Mouse (Mus musculus) midbrain, embryonic 12.5 days (tissue): ENCODE results near the gene Stpg1. TPM values are rescaled to one million over a fixed set of nuclear protein-coding genes. Genes with fewer than 3 reads are reported as not detected.

Experiments
- ATAC-seq: fragments of 200-750 bp; cut with Nextera tagmentation; 2 replicates; pipeline ENCODE4 v1.8.0; 2017; ENCODE audit warnings: low read depth, moderate TSS enrichment, moderate library complexity; ENCODE audit not compliant: low FRiP score
- H3K27ac ChIP-seq: fragments of 300-500 bp; sonication (generic); replicated peaks from 2 replicates; pipeline ENCODE4 v1.5.1; 2016; ENCODE audit warnings: mild to moderate bottlenecking
- H3K27me3 ChIP-seq: fragments of 300-500 bp; sonication (generic); 2 replicates; pipeline ENCODE4 v1.6.1; 2016; ENCODE audit warnings: mild to moderate bottlenecking
- H3K36me3 ChIP-seq: fragments of 300-500 bp; sonication (generic); 2 replicates; pipeline ENCODE4 v1.6.1; 2016
- H3K4me1 ChIP-seq: fragments of 300-500 bp; sonication (generic); 2 replicates; pipeline ENCODE4 v1.6.1; 2016
- H3K4me2 ChIP-seq: fragments of 300-500 bp; sonication (generic); replicated peaks from 2 replicates; pipeline ENCODE4 v1.6.1; 2016; ENCODE audit warnings: mild to moderate bottlenecking, moderate library complexity
- H3K4me3 ChIP-seq: fragments of 300-500 bp; sonication (generic); 2 replicates; pipeline ENCODE4 v1.5.1; 2016; ENCODE audit warnings: mild to moderate bottlenecking
- H3K9ac ChIP-seq: fragments of 300-500 bp; sonication (generic); replicated peaks from 2 replicates; pipeline ENCODE4 v1.6.1; 2016; ENCODE audit warnings: mild to moderate bottlenecking, moderate library complexity
- H3K9me3 ChIP-seq: fragments of 300-500 bp; sonication (generic); 2 replicates; pipeline ENCODE4 v1.6.1; 2016; ENCODE audit warnings: mild to moderate bottlenecking
- WGBS: fragments of 180-500 bp; shearing (Covaris S2); methylation state at CpG from one replicate; pipeline ENCODE4 v1.1.7; 2016; 5-methylcytosine and 5-hydroxymethylcytosine counted together
- polyA plus RNA-seq: library from polyadenylated mRNA; unstranded; fragments of >200 nt; fragmentation: Nextera tagmentation; extraction: Ambion mirVana; gene quantifications from 2 replicates; pipeline ENCODE4 v1.2.1, GENCODE M21; 2016

The Stpg1 gene
- polyA plus RNA-seq = 1.2 and 1.7 TPM in 2 replicates

DNA sequence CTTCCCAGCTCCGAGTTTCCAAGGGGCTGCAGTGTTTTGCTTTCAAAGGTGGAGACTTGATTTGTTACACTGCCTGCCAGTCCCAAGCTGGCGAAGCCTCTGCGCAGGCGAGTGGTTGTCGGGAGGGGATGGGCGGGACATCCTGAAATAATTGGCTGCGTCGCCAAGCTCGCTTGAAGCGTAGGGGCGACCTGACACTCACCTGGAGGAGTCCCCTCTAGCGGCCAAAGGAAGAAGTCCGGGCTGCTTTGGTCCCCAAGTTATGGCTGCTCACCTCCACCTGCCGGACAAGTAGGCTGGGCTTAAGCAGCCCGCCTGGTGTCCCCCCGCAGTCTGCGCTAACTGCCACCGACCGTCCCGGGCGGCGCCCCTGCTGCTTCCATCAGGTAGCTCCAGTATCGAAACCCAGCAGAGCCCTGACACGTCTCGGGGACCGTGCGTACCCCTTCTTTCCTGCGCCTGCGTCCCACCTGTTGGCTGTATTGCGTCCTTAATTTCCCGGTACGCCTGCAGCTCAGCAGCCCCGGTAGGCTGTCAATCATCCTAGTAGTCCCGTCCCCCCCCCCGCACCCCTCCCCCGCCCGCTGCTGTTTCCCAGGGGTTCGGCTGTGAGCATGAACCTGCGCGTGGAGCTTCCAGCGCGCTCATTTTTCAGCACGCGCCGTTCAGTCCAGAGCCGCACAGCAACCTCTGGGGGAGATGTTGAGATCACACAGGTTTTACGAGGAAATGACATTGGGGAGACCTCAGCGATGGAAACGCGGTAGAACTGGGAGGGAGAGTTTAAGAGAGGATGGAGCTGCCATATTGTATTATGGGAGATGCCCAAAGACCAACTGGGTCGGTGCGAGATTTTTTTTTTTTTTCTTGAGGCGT, at the start of gene Stpg1, which contains the start of gene Nipal3:
Gene Stpg1 (plus strand): TSS at position 270 of the 876 bp plus-strand sequence.
Gene Nipal3 (minus strand): TSS at position 518 of the 876 bp plus-strand sequence.
- peaks cover 18% of the 10 kb centered on the region for H3K4me1 ChIP-seq
- ATAC-seq = peak; percentile 98
- peak within 1 kb of the TSS; percentile 49 for H3K9ac ChIP-seq
- WGBS = under 1% methylated on average over 53 of the region's 53 CpGs
- H3K27me3 ChIP-seq = peaks cover 13% of the 10 kb centered on the region; the same call in 1 of the 2 replicates
- H3K9me3 ChIP-seq = no peaks in the 10 kb centered on the region
- H3K4me3 ChIP-seq = peak within 1 kb of the TSS; percentile 73
- H3K4me2 ChIP-seq = peak within 1 kb of the TSS; percentile 99
- peaks cover 6% of the 10 kb centered on the region; the same call in 1 of the 2 replicates for H3K36me3 ChIP-seq
- H3K27ac ChIP-seq = no peak within 1 kb of the TSS

DNA sequence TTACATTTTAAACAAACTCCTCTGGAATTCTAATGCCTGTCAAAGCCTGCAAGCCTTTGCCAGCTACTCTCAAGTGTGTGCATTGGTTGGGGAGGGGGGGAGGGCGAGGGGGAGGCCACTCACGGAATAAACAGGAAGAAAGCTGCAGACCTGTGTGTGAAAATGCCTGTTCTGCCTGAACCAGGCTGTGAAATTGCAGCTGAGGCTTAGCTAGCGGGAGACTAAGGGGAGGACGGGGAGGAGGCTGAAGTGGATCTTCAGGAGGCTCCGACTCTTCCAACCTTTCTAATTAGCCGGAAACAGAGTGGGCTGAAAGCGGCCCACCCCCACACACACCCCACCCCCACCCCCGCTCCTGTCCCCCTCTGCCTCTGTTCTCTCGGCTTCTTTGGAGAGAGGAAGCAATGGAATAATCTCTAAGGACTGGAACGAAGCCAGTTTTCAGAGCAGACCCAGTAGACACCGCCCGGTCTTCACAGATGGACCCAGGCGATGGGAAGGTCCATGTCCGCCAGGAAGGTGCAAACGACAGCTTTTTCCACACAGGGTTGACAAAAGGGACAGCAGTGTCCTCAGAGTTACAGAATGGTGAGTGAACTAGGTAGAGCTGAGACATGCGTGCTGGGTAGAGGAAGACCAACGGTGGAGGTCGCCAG, 43.1 kb upstream of the Stpg1 start:
- peaks cover 10% of the 10 kb centered on the region for H3K4me1 ChIP-seq
- WGBS = 56% methylated on average over 18 of the region's 18 CpGs
- H3K4me2 ChIP-seq = peak overlapping the region; percentile 17; the same call in 1 of the 2 replicates
- ATAC-seq = no peak
- H3K9me3 ChIP-seq = no peaks in the 10 kb centered on the region
- H3K27ac ChIP-seq = no peak overlapping the region
- no peak overlapping the region for H3K9ac ChIP-seq
- H3K4me3 ChIP-seq = no peak overlapping the region
- H3K27me3 ChIP-seq = no peaks in the 10 kb centered on the region
- H3K36me3 ChIP-seq = no peaks in the 10 kb centered on the region

- no peak overlapping the region for H3K27ac ChIP-seq
- no peak overlapping the region for H3K4me2 ChIP-seq
- H3K4me3 ChIP-seq = no peak overlapping the region
- no peaks in the 10 kb centered on the region for H3K9me3 ChIP-seq
- WGBS = 79% methylated on average over 6 of the region's 6 CpGs
- H3K27me3 ChIP-seq = no peaks in the 10 kb centered on the region
- no peak overlapping the region for H3K9ac ChIP-seq
- H3K4me1 ChIP-seq = peaks cover 10% of the 10 kb centered on the region
- no peak for ATAC-seq
- H3K36me3 ChIP-seq = no peaks in the 10 kb centered on the region
These were observed 41.4 kb upstream of the Stpg1 start for GRCm38 (mm10) chr4:135453164-135453563.

- Histone ChIP-seq H3K4me1 (peaks cover 10% of the 10 kb centered on the region), H3K4me3 (no peak overlapping the region), H3K27ac (no peak overlapping the region), H3K27me3 (no peaks in the 10 kb centered on the region), H3K36me3 (no peaks in the 10 kb centered on the region), H3K9ac (no peak overlapping the region), H3K4me2 (no peak overlapping the region), H3K9me3 (no peaks in the 10 kb centered on the region)
- ATAC-seq = no peak
- 78% methylated on average over 12 of the region's 12 CpGs for WGBS
These were observed 41.0 kb upstream of the Stpg1 start for GRCm38 (mm10) chr4:135453572-135453971.

GRCm38 (mm10) chr4:135463406-135463805, 31.2 kb upstream of the Stpg1 start:
- WGBS = 92% methylated on average over 11 of the region's 11 CpGs
- no peak overlapping the region for H3K4me3 ChIP-seq

GRCm38 (mm10) chr4:135477851-135478250, 16.7 kb upstream of the Stpg1 start:
- no peaks in the 10 kb centered on the region for H3K27me3 ChIP-seq
- H3K9me3 ChIP-seq = no peaks in the 10 kb centered on the region
- no peaks in the 10 kb centered on the region for H3K36me3 ChIP-seq
- H3K27ac ChIP-seq = no peak overlapping the region
- H3K4me2 ChIP-seq = no peak overlapping the region
- no peak overlapping the region for H3K9ac ChIP-seq
- no peaks in the 10 kb centered on the region for H3K4me1 ChIP-seq
- no peak overlapping the region for H3K4me3 ChIP-seq
- WGBS = 83% methylated on average over 10 of the region's 10 CpGs
- no peak for ATAC-seq

More at GRCm38 (mm10) chr4:135463406-135463805, 31.2 kb upstream of the Stpg1 start:
- H3K27me3 ChIP-seq = no peaks in the 10 kb centered on the region
- ATAC-seq = no peak
- no peaks in the 10 kb centered on the region for H3K9me3 ChIP-seq
- H3K9ac ChIP-seq = no peak overlapping the region
- H3K36me3 ChIP-seq = no peaks in the 10 kb centered on the region
- no peak overlapping the region for H3K4me2 ChIP-seq
- H3K27ac ChIP-seq = no peak overlapping the region
- H3K4me1 ChIP-seq = no peaks in the 10 kb centered on the region

GRCm38 (mm10) chr4:135480370-135480769, 14.2 kb upstream of the Stpg1 start:
- no peaks in the 10 kb centered on the region for H3K9me3 ChIP-seq
- no peak overlapping the region for H3K4me3 ChIP-seq
- H3K4me1 ChIP-seq = no peaks in the 10 kb centered on the region
- 77% methylated on average over 9 of the region's 9 CpGs for WGBS
- H3K36me3 ChIP-seq = no peaks in the 10 kb centered on the region
- H3K27ac ChIP-seq = no peak overlapping the region
- ATAC-seq = no peak
- H3K27me3 ChIP-seq = no peaks in the 10 kb centered on the region
- no peak overlapping the region for H3K9ac ChIP-seq
- H3K4me2 ChIP-seq = no peak overlapping the region

GRCm38 (mm10) chr4:135485086-135485485, 9.5 kb upstream of the Stpg1 start:
- Histone ChIP-seq H3K4me1 (no peaks in the 10 kb centered on the region), H3K27ac (no peak overlapping the region), H3K36me3 (peaks cover 10% of the 10 kb centered on the region; the same call in 1 of the 2 replicates), H3K9ac (no peak overlapping the region), H3K4me3 (no peak overlapping the region), H3K4me2 (no peak overlapping the region), H3K9me3 (no peaks in the 10 kb centered on the region), H3K27me3 (no peaks in the 10 kb centered on the region)
- no peak for ATAC-seq
- WGBS = 83% methylated on average over 10 of the region's 10 CpGs

- no peak for ATAC-seq
- WGBS = 91% methylated on average over 11 of the region's 11 CpGs
These were observed 8.2 kb upstream of the Stpg1 start for GRCm38 (mm10) chr4:135486352-135486751.

GRCm38 (mm10) chr4:135489256-135489655, 5.3 kb upstream of the Stpg1 start:
- peaks cover 12% of the 10 kb centered on the region; the same call in 1 of the 2 replicates for H3K36me3 ChIP-seq
- peaks cover 8% of the 10 kb centered on the region for H3K4me1 ChIP-seq
- no peaks in the 10 kb centered on the region for H3K9me3 ChIP-seq
- H3K27me3 ChIP-seq = 0 out of 2 replicates have a peak, but pooled peaks cover 5% of the 10 kb centered on the region
- no peak overlapping the region for H3K4me3 ChIP-seq
- H3K9ac ChIP-seq = no peak overlapping the region
- H3K27ac ChIP-seq = no peak overlapping the region
- no peak for ATAC-seq
- 83% methylated on average over 7 of the region's 7 CpGs for WGBS
- no peak overlapping the region for H3K4me2 ChIP-seq

More at GRCm38 (mm10) chr4:135486352-135486751, 8.2 kb upstream of the Stpg1 start:
- Histone ChIP-seq H3K27me3 (no peaks in the 10 kb centered on the region), H3K4me3 (no peak overlapping the region), H3K9me3 (no peaks in the 10 kb centered on the region), H3K4me1 (no peaks in the 10 kb centered on the region), H3K9ac (no peak overlapping the region), H3K27ac (no peak overlapping the region), H3K36me3 (peaks cover 12% of the 10 kb centered on the region; the same call in 1 of the 2 replicates), H3K4me2 (no peak overlapping the region)

GRCm38 (mm10) chr4:135493271-135493670, 1.3 kb upstream of the Stpg1 start:
- H3K9me3 ChIP-seq = no peaks in the 10 kb centered on the region
- peak overlapping the region; percentile 41; the same call in 1 of the 2 replicates for H3K9ac ChIP-seq
- peak overlapping the region; percentile 99 for H3K4me2 ChIP-seq
- no peak overlapping the region for H3K27ac ChIP-seq
- no peak for ATAC-seq
- peaks cover 13% of the 10 kb centered on the region; the same call in 1 of the 2 replicates for H3K27me3 ChIP-seq
- H3K4me1 ChIP-seq = peaks cover 18% of the 10 kb centered on the region
- peak overlapping the region; percentile 73 for H3K4me3 ChIP-seq
- 65% methylated on average over 4 of the region's 4 CpGs for WGBS
- H3K36me3 ChIP-seq = peaks cover 12% of the 10 kb centered on the region; the same call in 1 of the 2 replicates
